Mouse (Mus musculus) megakaryocyte-erythroid progenitor cell, adult 5 weeks (primary cell): ENCODE data around the gene Cybrd1. TPM values are rescaled to one million over a fixed set of nuclear protein-coding genes. Genes with fewer than 3 reads are reported as not detected.

Experiments
- polyA plus RNA-seq: library from polyadenylated mRNA; stranded (reverse); fragments of >175 nt; gene quantifications from 2 replicates; pipeline ENCODE4 v1.2.3, GENCODE M21; 2012

The Cybrd1 gene
- polyA plus RNA-seq, result not detected in 2 replicates

GRCm38 (mm10) chr2:71117797-71118708 is at the start of gene Cybrd1:
Gene Cybrd1 (plus strand): TSS chr2:71117923.

Other genes with a start within 250 kb of the Cybrd1 start
- gene Dcaf17, start 62.6 kb upstream of the Cybrd1 start, polyA plus RNA-seq, result 2.3 and 4.0 TPM in 2 replicates
- 29.3 and 30.4 TPM in 2 replicates for gene Mettl8, start 62.3 kb upstream of the Cybrd1 start, polyA plus RNA-seq
- 8.7 and 10.6 TPM in 2 replicates for gene Dync1i2, start 93.8 kb downstream of the Cybrd1 start, polyA plus RNA-seq
- 10.3 and 13.5 TPM in 2 replicates for gene Slc25a12, start 249.8 kb downstream of the Cybrd1 start, polyA plus RNA-seq